Mouse (Mus musculus): Measurements from ENCODE around the gene Kctd11.
A peak's percentile ranks its signal among the peaks of the same experiment; 100 is the strongest.
"Not testable (repeated sequence)": the region's sequence is repeated elsewhere in the genome, so short reads cannot be mapped to it uniquely, and the experiment has no call there.

The Kctd11 gene

GRCm38 (mm10) chr11:69881787-69882670, 823 bp upstream of the Kctd11 start:
- DNase-seq, result no peak

GRCm38 (mm10) chr11:69880506-69880852, 727 bp downstream of the Kctd11 start:
- no peak for DNase-seq

GRCm38 (mm10) chr11:69879711-69880110, 1.5 kb downstream of the Kctd11 start:
- no peak for DNase-seq

GRCm38 (mm10) chr11:69878952-69879351, 2.3 kb downstream of the Kctd11 start:
- DNase-seq, result no peak

- no peak for DNase-seq
Measured at GRCm38 (mm10) chr11:69878399-69878798, 2.8 kb downstream of the Kctd11 start.

- no peak for DNase-seq
Measured at GRCm38 (mm10) chr11:69877878-69878277, 3.3 kb downstream of the Kctd11 start, which contains the start of gene Tmem95. Gene Tmem95 (minus strand): TSS chr11:69878018.

- peak; percentile 85 for DNase-seq
Measured at GRCm38 (mm10) chr11:69876867-69877266, 4.3 kb downstream of the Kctd11 start.

- no peak for DNase-seq
Measured at GRCm38 (mm10) chr11:69876186-69876585, 5.0 kb downstream of the Kctd11 start.

- no peak for DNase-seq
Measured at GRCm38 (mm10) chr11:69872451-69872850, 8.8 kb downstream of the Kctd11 start.

- no peak for DNase-seq
Measured at GRCm38 (mm10) chr11:69871822-69872221, 9.4 kb downstream of the Kctd11 start.

GRCm38 (mm10) chr11:69870289-69871069, 10.7 kb downstream of the Kctd11 start:
- DNase-seq, result no peak

GRCm38 (mm10) chr11:69867335-69867734, 13.9 kb downstream of the Kctd11 start:
- DNase-seq, result no peak

GRCm38 (mm10) chr11:69865561-69865960, 15.6 kb downstream of the Kctd11 start:
- DNase-seq, result no peak

- no peak for DNase-seq
Measured at GRCm38 (mm10) chr11:69864138-69864860, 16.9 kb downstream of the Kctd11 start.

- DNase-seq, result not testable (repeated sequence)
Measured at GRCm38 (mm10) chr11:69863729-69864128, 17.5 kb downstream of the Kctd11 start.

GRCm38 (mm10) chr11:69858113-69858998, 22.9 kb downstream of the Kctd11 start, which contains the start of gene Tnk1:
Gene Tnk1 (minus strand): TSS chr11:69858730.
- peak; percentile 74 for DNase-seq

- DNase-seq, result no peak
Measured at GRCm38 (mm10) chr11:69855347-69855746, 25.9 kb downstream of the Kctd11 start.

GRCm38 (mm10) chr11:69854680-69855079, 26.5 kb downstream of the Kctd11 start:
- no peak for DNase-seq

- DNase-seq, result peak; percentile 39
Measured at GRCm38 (mm10) chr11:69853994-69854393, 27.2 kb downstream of the Kctd11 start.

GRCm38 (mm10) chr11:69850754-69851153, 30.5 kb downstream of the Kctd11 start:
- no peak for DNase-seq

- no peak for DNase-seq
Measured at GRCm38 (mm10) chr11:69849884-69850283, 31.3 kb downstream of the Kctd11 start.

GRCm38 (mm10) chr11:69849128-69849527, 32.1 kb downstream of the Kctd11 start:
- no peak for DNase-seq

Measured in kidney, adult 18-20 months (tissue).